Mouse (Mus musculus) midbrain, embryonic 16.5 days (tissue): ENCODE measurements around the gene Stum. TPM values are rescaled to one million over a fixed set of nuclear protein-coding genes. Genes with fewer than 3 reads are reported as not detected.
A peak's percentile ranks its signal among the peaks of the same experiment; 100 is the strongest.

Experiments
- ATAC-seq: fragments of 200-750 bp; cut with Nextera tagmentation; 2 replicates; pipeline ENCODE4 v1.8.0; 2017; ENCODE audit warnings: moderate TSS enrichment
- H3K27ac ChIP-seq: fragments of 300-500 bp; sonication (generic); 2 replicates; pipeline ENCODE4 v1.5.1; 2014; ENCODE audit warnings: mild to moderate bottlenecking, low read length, mixed read lengths
- H3K27me3 ChIP-seq: fragments of 300-500 bp; sonication (generic); 2 replicates; pipeline ENCODE4 v1.6.1; 2014; ENCODE audit warnings: low read depth, low read length, mixed read lengths; ENCODE audit not compliant: control insufficient read depth, insufficient read depth
- H3K36me3 ChIP-seq: fragments of 300-500 bp; sonication (generic); 2 replicates; pipeline ENCODE4 v1.6.1; 2014; ENCODE audit warnings: mild to moderate bottlenecking, low read length, moderate library complexity, mixed read lengths; ENCODE audit not compliant: control insufficient read depth, insufficient read depth
- H3K4me1 ChIP-seq: fragments of 300-500 bp; sonication (generic); 2 replicates; pipeline ENCODE4 v1.6.1; 2014; ENCODE audit warnings: mild to moderate bottlenecking, low read length, mixed read lengths; ENCODE audit not compliant: control insufficient read depth, insufficient read depth
- H3K4me2 ChIP-seq: fragments of 300-500 bp; sonication (generic); 2 replicates; pipeline ENCODE4 v1.6.1; 2014; ENCODE audit warnings: mild to moderate bottlenecking, low read length, mixed read lengths
- H3K4me3 ChIP-seq: fragments of 300-500 bp; sonication (generic); 2 replicates; pipeline ENCODE4 v1.5.1; 2014; ENCODE audit warnings: low read depth, mild to moderate bottlenecking, low read length, moderate library complexity, mixed read lengths
- H3K9ac ChIP-seq: fragments of 300-500 bp; sonication (generic); 2 replicates; pipeline ENCODE4 v1.6.1; 2014; ENCODE audit warnings: low read depth, low read length, mixed read lengths
- H3K9me3 ChIP-seq: fragments of 300-500 bp; sonication (generic); replicated peaks from 2 replicates; pipeline ENCODE4 v1.6.1; 2014; ENCODE audit warnings: mild to moderate bottlenecking, low read length, mixed read lengths; ENCODE audit not compliant: control insufficient read depth, poor library complexity, severe bottlenecking
- WGBS: fragments of 180-500 bp; shearing (Covaris S2); extraction: QIAGEN DNeasy Blood & Tissue Kit; methylation state at CpG from one replicate; pipeline ENCODE4 v1.1.7; 2014; 5-methylcytosine and 5-hydroxymethylcytosine counted together
- polyA plus RNA-seq: library from polyadenylated mRNA; unstranded; fragments of >200 nt; fragmentation: Nextera tagmentation; extraction: Ambion mirVana; gene quantifications from 2 replicates; pipeline ENCODE4 v1.2.1, GENCODE M21; 2015

The Stum gene
- polyA plus RNA-seq, 1 experiment from 2014 or later, result 11.5 TPM

GRCm38 (mm10) chr1:180481956-180482355, 1.3 kb downstream of the Stum start:
- H3K9ac ChIP-seq, result peak overlapping the region; percentile 25; the same call in 1 of the 2 replicates
- ATAC-seq, result no peak
- no peaks in the 10 kb centered on the region for H3K9me3 ChIP-seq
- WGBS, result 8% methylated on average over 10 of the region's 10 CpGs
- no peak overlapping the region for H3K27ac ChIP-seq
- H3K4me3 ChIP-seq, result peak overlapping the region; percentile 60
- H3K36me3 ChIP-seq, result no peaks in the 10 kb centered on the region
- peaks cover 17% of the 10 kb centered on the region for H3K4me1 ChIP-seq
- peak overlapping the region; percentile 87 for H3K4me2 ChIP-seq
- peaks cover 19% of the 10 kb centered on the region for H3K27me3 ChIP-seq

- Histone ChIP-seq H3K27ac (no peak overlapping the region), H3K9ac (no peak overlapping the region), H3K9me3 (no peaks in the 10 kb centered on the region), H3K4me3 (no peak overlapping the region), H3K36me3 (no peaks in the 10 kb centered on the region), H3K4me1 (peaks cover 17% of the 10 kb centered on the region), H3K4me2 (peak overlapping the region; percentile 87; the same call in 1 of the 2 replicates), H3K27me3 (peaks cover 19% of the 10 kb centered on the region)
- ATAC-seq, result no peak
- 38% methylated on average over 8 of the region's 8 CpGs for WGBS
Observed at GRCm38 (mm10) chr1:180481331-180481730, 2.0 kb downstream of the Stum start.

DNA sequence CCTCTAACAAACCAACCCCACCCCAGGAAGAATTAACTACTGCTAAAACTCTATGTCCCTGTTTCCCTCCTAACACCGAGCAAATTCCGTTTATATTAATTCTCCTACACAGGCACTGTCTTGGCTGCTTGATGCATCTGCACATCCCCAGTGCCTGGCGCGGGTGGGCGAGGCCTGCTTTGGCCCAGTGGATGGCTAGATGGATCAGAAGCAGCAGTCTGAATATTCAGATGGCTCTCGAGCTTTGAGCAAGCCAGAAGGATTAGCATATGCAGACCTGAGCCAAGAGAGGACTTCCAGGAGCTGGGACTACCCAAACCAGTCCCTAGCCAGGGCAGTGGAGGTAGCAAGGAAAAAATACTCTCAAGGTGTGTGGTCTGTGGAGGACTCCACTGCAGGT, 3.0 kb downstream of the Stum start:
- Histone ChIP-seq H3K27me3 (peaks cover 19% of the 10 kb centered on the region), H3K4me1 (peaks cover 17% of the 10 kb centered on the region), H3K4me2 (no peak overlapping the region), H3K27ac (no peak overlapping the region), H3K36me3 (no peaks in the 10 kb centered on the region), H3K9me3 (no peaks in the 10 kb centered on the region), H3K4me3 (no peak overlapping the region), H3K9ac (no peak overlapping the region)
- 44% methylated on average over 6 of the region's 6 CpGs for WGBS
- no peak for ATAC-seq

DNA sequence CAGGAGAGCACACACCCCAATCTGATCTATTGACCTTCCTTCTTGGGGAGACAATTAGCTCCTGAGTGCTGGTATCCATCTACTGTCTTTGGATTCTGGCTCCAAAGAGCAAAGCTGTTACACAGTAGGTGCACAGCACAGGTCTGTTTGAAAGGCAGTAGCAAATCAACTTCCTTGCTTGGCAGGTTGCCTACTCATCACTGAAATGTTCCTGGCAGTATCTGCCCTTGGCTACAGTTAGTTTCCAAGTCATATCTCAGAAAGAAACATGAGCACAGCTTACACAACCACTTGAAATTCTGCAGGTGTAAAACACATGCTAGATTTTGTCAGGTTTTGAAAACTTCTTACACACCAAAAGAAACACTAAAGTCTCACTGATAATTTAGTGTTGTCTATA, 9.7 kb downstream of the Stum start:
- H3K27ac ChIP-seq, result no peak overlapping the region
- no peaks in the 10 kb centered on the region for H3K36me3 ChIP-seq
- H3K4me1 ChIP-seq, result no peaks in the 10 kb centered on the region
- no peaks in the 10 kb centered on the region for H3K27me3 ChIP-seq
- H3K9me3 ChIP-seq, result no peaks in the 10 kb centered on the region
- no peak overlapping the region for H3K4me3 ChIP-seq
- no peak overlapping the region for H3K4me2 ChIP-seq
- H3K9ac ChIP-seq, result no peak overlapping the region
- ATAC-seq, result no peak

DNA sequence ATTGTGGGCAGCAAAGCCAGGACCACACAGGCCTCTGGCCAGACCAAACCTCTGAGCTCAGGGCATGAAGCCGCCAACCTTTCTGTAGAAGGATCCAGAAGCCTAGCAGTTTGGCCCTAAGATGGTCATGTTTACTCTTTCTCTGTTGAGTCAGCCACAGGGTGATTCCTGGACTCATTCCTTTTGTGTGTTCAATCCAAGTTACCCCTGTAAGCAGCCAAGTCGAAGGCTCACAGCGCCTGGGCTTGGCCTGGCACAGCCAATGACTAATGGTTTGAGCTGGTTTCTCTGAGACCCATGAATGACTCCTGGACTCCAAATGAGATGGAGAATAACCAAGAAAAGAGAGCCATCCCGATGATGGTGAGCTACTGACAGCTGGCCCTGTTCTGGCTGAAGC, 15.3 kb downstream of the Stum start:
- H3K4me3 ChIP-seq, result no peak overlapping the region
- H3K9ac ChIP-seq, result no peak overlapping the region
- ATAC-seq, result no peak
- no peaks in the 10 kb centered on the region for H3K4me1 ChIP-seq
- H3K27ac ChIP-seq, result no peak overlapping the region
- H3K4me2 ChIP-seq, result no peak overlapping the region
- H3K36me3 ChIP-seq, result no peaks in the 10 kb centered on the region
- no peaks in the 10 kb centered on the region for H3K27me3 ChIP-seq
- no peaks in the 10 kb centered on the region for H3K9me3 ChIP-seq
- WGBS, result 92% methylated on average over 4 of the region's 4 CpGs

DNA sequence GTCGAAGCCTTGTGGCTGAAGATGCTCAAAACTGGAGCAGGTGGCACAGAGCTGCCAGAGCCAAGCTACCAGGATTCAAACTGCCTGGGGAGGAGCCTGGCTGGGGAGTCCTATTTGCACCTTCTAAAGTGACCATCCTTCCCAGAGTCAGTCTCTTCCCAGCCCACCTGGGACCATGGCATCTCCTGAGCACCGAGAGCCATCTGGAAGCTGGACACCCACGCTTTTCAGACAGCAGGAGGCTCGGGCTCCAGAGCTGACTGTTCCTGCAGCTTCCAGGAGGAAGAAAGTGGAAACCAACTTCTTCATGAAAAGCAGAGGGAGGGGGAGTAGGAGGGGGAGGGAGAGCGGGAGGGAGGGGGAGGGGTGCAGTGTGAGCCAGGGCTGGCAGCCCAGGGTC, 17.7 kb downstream of the Stum start:
- H3K27me3 ChIP-seq, result no peaks in the 10 kb centered on the region
- no peak for ATAC-seq
- no peak overlapping the region for H3K9ac ChIP-seq
- H3K4me2 ChIP-seq, result no peak overlapping the region
- no peak overlapping the region for H3K4me3 ChIP-seq
- H3K27ac ChIP-seq, result no peak overlapping the region
- H3K9me3 ChIP-seq, result no peaks in the 10 kb centered on the region
- WGBS, result 75% methylated on average over 5 of the region's 5 CpGs
- peaks cover 5% of the 10 kb centered on the region; the same call in 1 of the 2 replicates for H3K4me1 ChIP-seq
- no peaks in the 10 kb centered on the region for H3K36me3 ChIP-seq

GRCm38 (mm10) chr1:180464357-180464756, 18.9 kb downstream of the Stum start:
- WGBS, result 64% methylated on average over 5 of the region's 5 CpGs
- Histone ChIP-seq H3K27me3 (no peaks in the 10 kb centered on the region), H3K36me3 (no peaks in the 10 kb centered on the region), H3K4me2 (no peak overlapping the region), H3K27ac (no peak overlapping the region), H3K4me3 (no peak overlapping the region), H3K4me1 (peaks cover 15% of the 10 kb centered on the region), H3K9me3 (no peaks in the 10 kb centered on the region), H3K9ac (no peak overlapping the region)
- ATAC-seq, result no peak

GRCm38 (mm10) chr1:180462983-180463475, 20.3 kb downstream of the Stum start:
- Histone ChIP-seq H3K27me3 (no peaks in the 10 kb centered on the region), H3K27ac (no peak overlapping the region), H3K9me3 (no peaks in the 10 kb centered on the region), H3K4me3 (no peak overlapping the region), H3K36me3 (no peaks in the 10 kb centered on the region), H3K4me2 (no peak overlapping the region), H3K9ac (no peak overlapping the region), H3K4me1 (peaks cover 22% of the 10 kb centered on the region)
- no peak for ATAC-seq
- WGBS, result 92% methylated on average over 5 of the region's 5 CpGs

- no peaks in the 10 kb centered on the region for H3K27me3 ChIP-seq
- no peak overlapping the region for H3K9ac ChIP-seq
- H3K4me2 ChIP-seq, result no peak overlapping the region
- WGBS, result 87% methylated on average over 5 of the region's 5 CpGs
- H3K9me3 ChIP-seq, result no peaks in the 10 kb centered on the region
- no peak overlapping the region for H3K27ac ChIP-seq
- no peaks in the 10 kb centered on the region for H3K36me3 ChIP-seq
- peaks cover 22% of the 10 kb centered on the region for H3K4me1 ChIP-seq
- ATAC-seq, result no peak
- no peak overlapping the region for H3K4me3 ChIP-seq
Observed at GRCm38 (mm10) chr1:180462396-180462795, 20.9 kb downstream of the Stum start.
